Mouse (Mus musculus) cerebellum, adult (tissue): ENCODE results near the gene Kalrn.

Experiments used
- ATAC-seq: cut with Nextera tagmentation; 2 replicates; pipeline ENCODE4 v1.9.2; 2017; ENCODE audit warnings: mild to moderate bottlenecking, moderate library complexity, mixed read lengths; ENCODE audit not compliant: insufficient number of reproducible peaks, low FRiP score, low TSS enrichment

Kalrn gene

DNA sequence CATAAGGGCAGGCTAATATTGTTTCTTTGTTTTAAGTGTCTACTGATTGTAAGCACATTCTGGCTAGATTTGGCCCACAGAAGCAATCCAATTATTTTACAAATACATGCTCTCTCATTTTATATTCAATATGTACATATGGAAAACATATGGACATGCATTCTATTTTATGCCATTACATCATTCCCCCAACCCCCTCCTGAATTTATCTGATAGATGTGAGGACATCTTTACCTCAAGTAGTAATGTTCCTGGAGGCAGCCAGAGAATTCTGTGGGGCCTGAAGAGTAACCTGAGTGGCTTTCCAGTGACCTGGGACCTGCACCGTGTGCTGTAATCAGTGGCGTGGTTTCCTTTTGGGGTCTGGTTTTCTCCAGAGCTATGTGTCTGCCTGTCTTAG is 342.2 kb downstream of the Kalrn start:
- ATAC-seq: no peak

DNA sequence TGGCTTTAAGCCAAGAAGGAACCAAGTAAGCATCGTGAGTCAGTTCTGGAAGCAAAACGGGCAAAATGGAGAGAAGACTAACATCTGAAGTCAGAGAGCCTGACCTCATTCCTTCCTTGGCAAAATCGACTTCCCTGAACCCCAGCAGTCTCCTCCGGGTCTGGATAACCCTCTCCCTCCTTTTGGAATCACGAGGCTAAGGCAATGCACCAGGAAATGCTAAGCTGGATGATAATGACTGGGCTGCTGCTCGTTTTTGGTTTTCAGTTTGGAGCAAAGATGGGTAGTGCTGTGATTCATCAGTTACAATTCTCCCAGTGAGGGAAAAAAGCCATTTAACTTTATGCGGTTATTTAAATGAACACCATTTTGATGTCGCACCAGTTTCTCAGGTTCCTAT is 344.0 kb downstream of the Kalrn start:
- no peak for ATAC-seq

DNA sequence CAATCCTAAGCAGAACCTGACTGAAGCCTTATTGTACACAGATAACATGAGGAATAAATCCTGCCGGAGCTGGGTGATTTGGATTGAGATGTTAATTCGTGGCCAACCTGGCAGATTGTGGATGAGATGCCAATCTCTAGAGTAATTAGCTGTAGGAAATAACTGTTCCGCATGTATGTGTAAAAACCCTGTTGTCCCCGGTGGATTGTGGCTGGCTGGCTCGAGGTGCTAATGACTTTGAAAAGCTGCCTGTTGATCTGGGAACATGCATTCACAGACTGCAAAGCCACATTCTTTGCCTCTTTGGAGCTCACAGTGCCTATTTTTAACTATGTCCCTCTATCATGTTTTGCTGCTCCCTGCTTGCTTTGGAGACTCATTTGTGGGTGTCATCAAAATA is 344.7 kb downstream of the Kalrn start:
- no peak for ATAC-seq

DNA sequence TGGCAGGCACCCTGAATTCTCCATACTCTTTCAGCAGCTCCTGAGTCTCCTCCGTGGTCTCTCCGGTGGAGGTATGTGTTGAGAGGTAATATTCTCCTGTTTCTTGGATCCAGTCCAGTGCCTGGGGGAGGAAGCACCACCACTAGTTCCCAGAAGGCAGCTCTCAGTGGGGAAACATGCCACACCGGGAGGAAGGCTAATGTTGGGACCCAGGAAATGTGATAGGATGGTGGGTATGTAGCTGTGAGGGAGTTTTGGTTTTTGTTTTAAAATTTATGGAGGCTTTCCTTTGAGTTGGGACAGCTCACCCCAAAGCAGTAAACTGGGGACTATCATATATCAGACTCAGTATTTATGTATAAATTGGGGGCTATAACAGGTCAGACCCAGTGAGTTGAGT is 361.2 kb downstream of the Kalrn start:
- ATAC-seq: no peak

DNA sequence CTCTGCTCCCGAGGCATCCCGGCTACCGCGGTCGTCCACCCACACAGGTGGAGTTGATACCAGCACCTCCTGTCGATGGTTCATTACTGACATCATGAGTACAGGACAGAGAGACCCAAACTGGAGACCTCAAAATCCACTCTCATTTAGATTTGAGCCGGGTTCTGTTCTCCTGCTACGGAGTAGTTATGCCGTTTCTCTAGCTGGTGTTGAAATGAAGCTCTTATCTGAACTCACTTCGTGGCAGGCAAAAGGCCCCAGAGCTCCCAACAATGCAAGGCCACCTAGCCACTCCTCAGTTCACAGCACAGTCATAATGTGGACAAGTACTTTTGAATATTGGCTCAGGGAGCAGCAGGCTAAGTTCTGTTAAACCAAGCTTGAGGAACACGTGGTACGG is 362.1 kb downstream of the Kalrn start:
- ATAC-seq: no peak

DNA sequence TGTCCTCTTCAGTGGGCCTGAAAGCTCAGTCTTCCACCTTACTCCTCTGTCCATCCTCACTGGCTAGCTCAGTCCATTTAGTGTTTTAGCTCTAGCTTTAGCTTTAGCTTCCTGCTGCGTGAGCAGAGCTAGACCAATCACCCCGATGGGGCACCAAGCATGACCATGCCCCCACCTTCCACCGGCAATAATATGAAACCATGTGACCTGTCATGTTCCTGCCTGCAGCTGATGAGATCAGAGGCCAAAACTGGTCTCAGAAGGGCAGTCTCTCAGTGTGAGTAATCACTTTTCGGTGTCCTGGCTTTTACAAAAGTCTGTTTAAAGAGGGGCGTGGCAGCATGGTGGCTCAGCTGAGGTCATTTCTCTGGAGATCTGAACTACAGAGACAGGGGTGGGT is 364.6 kb downstream of the Kalrn start:
- no peak for ATAC-seq

DNA sequence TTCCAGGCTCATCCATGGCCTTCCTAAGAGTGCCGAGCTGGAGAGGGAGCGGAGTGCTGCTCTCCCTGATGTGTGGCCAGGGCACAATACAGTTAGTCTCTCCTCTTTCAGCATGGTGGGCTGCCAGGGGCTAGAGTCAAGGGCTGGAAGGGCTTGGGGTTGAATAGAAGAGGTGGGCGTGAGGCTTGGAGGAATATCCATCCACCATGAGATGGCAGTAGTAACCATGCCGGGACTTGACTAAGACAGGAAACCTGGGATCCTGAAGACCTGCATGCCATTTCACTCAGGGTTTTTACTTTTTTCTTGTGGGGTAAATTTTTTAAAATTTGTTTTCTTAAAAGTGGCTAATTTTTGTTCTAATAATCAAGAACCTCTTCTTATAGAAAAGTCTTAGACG is 365.4 kb downstream of the Kalrn start:
- no peak for ATAC-seq

DNA sequence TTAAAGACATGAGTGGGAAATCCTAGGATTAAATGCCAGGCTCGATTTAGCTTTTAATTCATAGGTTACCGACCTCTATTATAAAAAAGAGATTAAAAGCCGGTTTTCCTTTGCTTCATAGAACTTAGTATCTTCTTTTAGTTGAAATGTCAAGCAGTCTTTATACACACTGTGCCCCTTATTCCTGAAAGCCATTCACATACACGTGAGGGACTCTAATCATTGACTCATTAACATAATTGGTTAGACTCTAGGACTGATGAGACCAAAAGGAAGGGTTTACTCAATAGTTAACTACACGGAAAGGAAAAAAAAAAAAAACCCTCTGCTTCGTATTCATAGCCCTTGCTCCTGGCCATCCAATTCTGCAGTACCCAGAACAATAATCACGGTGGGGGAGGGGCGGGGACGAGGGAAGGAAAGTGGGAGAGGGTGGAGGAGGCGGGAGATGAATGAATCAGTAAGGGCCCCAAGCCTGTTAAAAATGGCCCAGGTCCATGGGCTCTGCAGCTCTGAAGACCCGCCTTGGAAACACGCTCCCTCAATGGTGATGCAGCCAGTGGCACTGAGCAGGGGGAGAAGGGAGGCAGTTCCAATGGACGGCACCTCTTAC is 368.7 kb downstream of the Kalrn start:
- ATAC-seq: no peak

DNA sequence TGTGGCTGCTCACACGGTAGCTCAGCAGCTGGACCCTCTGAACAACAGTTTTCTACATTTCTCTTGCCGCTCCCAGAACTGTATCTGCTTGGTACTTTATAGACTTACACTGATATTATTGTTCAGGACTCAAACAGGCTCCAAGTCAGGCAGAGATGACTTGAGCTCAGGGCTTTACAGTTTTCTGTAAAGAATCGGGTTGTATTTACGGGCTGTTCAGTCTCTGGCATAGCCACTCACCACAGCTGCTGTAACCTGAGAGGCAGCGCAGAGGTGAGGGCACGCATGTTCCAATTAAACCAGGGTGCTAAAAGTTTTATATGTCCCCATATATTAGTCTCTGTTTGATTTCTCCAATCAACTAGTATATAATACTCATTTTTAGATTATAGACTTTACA is 373.8 kb downstream of the Kalrn start:
- no peak for ATAC-seq

DNA sequence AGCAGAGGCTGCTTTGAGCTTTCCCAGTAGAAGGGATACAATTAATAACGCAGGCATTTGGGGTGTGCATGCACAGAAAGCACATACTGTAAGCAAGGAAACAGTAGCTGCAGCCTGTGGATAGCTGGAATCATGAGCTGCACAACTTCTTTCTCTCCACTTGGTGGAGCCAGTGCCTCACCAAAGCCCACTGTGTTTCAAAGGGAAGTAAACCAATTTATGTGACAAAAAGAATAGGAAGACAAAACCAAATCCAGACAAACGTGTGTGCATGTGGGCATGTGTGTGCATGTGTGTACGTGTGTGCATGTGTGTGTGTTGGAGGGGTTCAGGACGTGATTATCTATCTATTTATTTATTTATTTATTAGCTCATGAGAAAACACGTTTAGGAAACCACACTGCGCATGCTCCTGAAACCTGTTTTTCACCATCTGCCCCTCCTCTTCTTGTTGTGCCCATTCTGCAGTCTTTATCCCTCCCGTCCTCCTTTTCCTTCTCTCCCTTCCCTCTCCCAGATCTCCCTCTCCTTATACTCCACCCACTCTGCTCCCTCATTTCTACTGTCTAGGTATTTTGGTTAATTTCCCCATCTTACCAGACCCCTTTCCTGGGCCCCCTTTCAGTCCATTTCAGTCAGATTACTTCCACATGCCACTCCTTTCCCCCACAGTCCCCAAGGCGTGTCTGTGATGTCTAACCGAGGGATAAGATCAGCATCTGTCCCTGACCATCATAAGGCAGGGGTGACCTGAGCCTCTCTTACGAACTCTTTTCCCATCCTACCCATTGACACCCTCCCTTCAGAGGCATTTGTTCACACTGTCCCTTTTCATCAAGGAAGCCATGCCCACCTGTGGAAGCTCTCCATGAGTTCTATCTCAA is 380.1 kb downstream of the Kalrn start:
- peak; percentile 63 for ATAC-seq

DNA sequence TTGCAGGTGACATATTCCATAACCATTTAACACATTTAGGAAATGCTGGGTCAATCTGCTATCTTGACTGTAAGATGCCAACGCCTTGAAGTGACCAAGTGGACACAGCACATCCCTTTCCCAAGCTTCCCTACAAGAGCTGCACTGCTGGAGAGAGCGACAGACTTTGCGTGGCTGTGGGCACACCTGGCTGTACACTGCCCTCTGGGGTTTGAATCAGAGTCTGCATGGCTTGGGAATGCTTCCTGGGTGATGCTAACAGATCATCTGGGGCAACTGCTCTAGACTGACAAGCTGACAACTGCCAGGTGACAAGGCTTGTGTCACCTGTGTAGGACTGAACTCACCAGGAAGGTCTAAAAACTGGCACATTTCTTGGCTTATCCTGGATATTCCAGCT is 388.6 kb downstream of the Kalrn start:
- ATAC-seq: no peak

DNA sequence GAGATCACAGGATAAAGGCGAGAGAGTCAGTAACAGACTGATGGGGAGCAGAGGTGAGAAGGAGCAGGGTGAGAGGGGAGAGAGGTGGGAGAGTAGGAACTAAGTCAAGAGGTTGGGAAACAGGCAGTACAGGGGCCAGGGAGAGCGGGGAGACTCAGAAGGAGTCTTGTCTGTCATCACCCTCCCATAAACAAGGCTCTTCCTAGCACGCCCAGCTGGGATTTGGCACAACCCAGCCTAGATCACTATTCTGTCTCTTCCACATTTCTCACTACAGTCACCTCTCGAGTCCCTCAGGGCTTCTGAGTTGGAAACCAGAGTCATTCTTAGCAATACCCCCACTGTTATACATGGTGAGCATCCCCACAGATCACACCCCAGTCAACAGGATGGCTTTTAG is 390.1 kb downstream of the Kalrn start:
- no peak for ATAC-seq

DNA sequence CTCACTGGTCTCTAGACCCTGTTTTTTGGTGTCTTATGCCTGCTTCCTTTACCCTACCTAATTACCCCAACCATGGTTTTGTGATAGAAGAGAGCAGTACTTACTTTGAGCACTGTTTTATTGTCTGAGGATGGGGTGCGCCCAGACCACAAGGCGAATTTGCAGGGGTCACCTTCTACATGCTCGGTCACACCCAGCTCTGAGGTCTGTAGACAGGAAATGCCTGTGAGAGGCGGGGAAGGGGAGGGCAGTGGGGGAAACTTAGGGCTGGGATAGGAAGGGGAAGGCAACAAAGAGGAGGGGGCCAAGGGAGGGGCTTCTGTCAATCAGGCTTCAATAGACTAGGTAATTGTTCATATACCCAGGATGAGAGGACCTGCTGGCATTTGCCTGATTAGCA is 397.7 kb downstream of the Kalrn start:
- ATAC-seq: no peak

DNA sequence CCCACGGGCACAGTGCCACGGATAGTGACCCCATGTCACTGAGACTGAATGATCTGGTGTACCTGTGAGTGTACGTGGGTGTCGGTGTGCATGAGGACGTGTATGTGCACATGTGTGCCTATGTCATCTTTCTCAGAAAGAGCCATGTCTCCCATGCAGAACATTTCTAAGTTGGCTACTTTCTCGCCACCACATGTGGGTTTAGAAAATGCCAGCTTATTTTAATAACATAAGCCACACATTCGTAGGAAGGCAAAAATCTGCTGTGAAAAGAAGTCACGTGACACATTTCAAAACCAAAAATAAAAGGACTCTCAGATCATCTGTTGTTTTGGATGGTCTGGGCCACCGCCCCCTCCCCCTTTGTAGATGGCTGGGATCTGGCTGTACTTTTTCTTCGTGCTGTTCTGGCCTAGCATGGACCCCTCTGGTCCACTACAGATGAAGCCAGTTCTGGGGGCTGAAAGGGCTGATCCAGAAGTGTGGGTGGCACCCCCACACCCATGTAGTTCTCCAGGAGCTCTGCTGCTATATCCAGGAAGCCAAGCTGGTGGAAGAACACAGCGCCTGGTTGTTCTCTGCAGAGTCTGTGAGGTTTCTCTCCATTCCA is 400.7 kb downstream of the Kalrn start:
- no peak for ATAC-seq

DNA sequence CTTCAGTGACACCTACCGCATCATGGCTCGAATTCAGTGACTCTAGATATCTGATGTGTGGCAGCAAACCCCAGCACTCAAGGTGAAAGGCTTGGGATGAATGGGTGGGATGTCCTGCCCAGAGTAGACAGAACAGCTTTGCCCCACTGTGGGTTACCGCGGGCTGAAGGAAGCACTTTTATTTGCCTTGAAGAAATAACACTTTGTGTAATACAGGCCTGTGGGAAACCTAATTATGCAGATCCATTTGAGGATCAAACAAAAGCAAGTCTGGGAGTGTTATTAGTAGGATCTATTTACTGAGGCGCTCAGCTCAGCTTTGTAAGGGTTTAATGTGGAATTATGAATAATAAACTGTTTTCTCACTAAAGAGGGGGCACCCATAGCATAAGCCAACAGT is 406.3 kb downstream of the Kalrn start:
- ATAC-seq: no peak

DNA sequence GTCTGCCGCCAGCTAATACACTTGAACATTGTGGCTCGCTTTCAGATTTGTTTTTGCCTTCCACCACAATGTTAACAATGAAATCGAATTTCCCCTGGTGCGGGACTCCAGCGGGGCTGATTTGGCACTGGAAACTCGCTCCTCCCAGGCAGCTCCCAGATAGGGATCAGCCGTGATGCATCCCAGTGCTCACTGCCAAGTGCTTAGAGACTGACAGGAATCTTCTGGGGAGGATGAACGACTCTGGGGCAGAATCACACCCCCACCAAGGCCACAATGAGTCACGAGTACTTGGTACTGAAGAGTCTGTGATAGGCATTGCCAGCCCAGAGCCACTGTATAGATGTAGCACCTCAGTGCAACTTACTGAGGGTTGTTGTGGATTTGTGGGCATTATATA is 410.2 kb downstream of the Kalrn start:
- ATAC-seq: no peak

DNA sequence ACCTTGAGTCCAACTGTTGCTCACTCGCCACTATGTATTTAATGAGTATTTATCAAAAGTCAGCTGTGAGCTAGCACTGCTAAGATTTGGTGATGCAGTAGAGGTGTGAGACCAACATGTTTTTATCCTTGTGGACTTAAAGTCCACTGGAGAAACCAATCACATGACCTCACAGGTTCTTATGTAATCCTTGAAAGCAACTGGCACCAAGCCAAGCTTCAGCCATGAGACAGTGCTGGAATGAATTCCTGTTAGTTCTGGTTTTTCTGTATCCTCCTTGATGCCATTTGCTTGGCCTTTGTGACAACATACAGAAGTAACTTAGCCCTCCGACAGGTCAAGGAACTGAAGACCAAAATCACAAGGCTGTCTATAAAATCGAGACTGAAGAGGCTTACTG is 413.8 kb downstream of the Kalrn start:
- no peak for ATAC-seq

DNA sequence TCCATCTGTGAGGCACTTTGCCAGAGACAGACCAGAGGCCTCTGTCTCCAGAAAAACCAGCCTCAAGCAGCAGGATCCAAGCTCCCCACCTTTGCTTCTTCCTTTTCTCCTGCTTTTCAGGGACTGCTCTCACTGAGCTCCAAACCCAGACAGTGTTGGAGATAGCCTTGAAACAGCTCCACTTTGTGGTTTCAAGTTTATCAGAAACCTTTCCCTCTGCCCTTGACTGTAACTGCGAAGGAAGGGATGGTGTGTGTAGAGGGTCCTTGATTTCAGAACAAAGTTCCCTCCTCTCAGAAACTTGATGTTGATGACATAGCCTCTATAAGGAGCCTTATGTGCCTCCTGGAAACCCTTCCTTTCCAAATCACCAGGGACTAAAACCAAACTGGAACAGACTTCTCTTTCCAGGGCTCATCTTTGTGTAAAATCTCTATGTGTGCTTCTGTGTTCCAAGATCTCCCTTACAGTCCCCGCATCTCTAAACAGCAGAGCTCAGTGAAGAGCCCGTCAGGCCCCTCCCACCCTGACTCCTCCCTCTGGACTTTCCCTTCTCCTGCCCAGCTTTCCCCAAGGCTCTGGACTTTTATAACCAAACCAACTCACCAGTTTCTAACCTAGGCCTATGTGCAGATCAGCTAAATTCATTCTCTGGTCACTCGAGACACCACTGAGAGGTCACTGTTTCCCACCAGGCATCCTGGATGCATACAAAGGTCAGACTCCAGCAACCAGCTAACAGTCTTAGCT is 415.8 kb downstream of the Kalrn start:
- no peak for ATAC-seq

DNA sequence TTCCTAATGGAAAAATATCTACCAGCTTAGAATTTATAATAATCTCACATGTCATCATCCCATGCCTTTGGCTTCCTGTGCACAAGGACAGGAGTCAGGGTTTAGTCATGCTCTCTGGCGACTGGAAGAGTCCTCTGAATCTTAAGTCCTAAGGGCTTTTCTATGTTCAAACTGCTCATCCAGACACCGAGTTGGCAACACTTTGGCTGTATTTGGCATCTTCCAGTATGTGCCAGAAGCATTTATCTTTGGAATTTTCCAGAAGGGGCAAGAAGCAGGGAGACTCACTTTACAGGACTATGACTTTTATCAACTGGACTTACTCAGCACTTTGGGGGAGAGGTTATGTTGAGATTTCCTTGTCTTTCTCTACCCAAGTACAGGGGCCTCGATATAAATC is 417.6 kb downstream of the Kalrn start:
- ATAC-seq: no peak

DNA sequence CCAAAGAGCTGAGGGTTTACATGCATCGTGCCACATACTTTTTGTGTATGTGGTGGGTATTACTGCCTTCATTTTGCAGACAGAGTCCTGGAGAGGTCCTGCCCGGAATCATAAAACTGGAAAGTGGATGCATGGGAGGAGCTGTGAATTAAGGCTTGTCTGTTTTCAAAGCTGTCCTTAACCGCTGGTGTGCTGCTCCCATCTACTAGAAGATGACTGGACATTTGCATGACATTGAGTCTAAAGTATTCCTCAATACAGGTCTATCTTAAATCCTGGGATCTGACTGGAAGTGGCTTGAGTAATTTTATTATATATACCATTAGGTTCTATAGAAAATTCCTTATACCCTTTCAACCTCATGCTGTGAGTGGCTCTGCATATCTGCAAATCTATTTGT is 418.4 kb downstream of the Kalrn start:
- no peak for ATAC-seq

DNA sequence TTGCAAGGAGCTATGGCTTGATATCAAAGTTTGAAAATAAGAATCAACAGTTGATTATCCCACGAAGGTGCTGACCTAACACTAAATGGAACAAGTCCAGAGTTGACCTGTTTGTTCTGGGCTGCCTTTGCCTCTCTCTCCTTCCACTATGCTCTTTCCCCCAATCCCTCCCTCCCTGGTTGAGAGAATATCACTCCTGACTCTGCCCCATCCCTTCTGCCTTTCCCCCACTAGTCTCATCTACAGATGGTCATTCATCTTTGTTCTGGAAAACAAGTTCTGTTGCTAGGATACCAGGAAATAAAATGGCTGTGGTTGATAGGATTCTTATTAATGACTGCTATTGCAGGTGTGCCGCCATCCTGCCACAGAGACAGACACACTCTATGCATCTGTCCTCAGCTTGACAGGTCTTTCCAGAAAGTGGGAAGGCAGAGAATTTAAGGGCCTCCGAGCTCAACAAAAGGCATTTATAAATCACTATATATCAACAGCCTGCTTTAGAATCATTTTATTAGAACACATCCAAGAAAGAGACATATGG is 421.7 kb downstream of the Kalrn start:
- ATAC-seq: no peak
